Mouse (Mus musculus): ENCODE data around the gene Btbd35f28.
"Not testable (repeated sequence)": the region's sequence is repeated elsewhere in the genome, so short reads cannot be mapped to it uniquely, and the experiment has no call there.

The Btbd35f28 gene

GRCm38 (mm10) chrX:4196276-4196675 is at the start of gene Btbd35f28:
TSS of gene Btbd35f28 (plus strand) at chrX:4196576.
- not testable (repeated sequence) for DNase-seq

Measured in lung, postnatal 4 days (tissue).